Mouse (Mus musculus) midbrain, embryonic 12.5 days (tissue): ENCODE results near the gene Ggta1. TPM values are rescaled to one million over a fixed set of nuclear protein-coding genes. Genes with fewer than 3 reads are reported as not detected.

Source experiments
- ATAC-seq: fragments of 200-750 bp; cut with Nextera tagmentation; 2 replicates; pipeline ENCODE4 v1.8.0; 2017; ENCODE audit warnings: low read depth, moderate TSS enrichment, moderate library complexity; ENCODE audit not compliant: low FRiP score
- H3K27ac ChIP-seq: fragments of 300-500 bp; sonication (generic); replicated peaks from 2 replicates; pipeline ENCODE4 v1.5.1; 2016; ENCODE audit warnings: mild to moderate bottlenecking
- H3K27me3 ChIP-seq: fragments of 300-500 bp; sonication (generic); 2 replicates; pipeline ENCODE4 v1.6.1; 2016; ENCODE audit warnings: mild to moderate bottlenecking
- H3K36me3 ChIP-seq: fragments of 300-500 bp; sonication (generic); 2 replicates; pipeline ENCODE4 v1.6.1; 2016
- H3K4me1 ChIP-seq: fragments of 300-500 bp; sonication (generic); 2 replicates; pipeline ENCODE4 v1.6.1; 2016
- H3K4me2 ChIP-seq: fragments of 300-500 bp; sonication (generic); replicated peaks from 2 replicates; pipeline ENCODE4 v1.6.1; 2016; ENCODE audit warnings: mild to moderate bottlenecking, moderate library complexity
- H3K4me3 ChIP-seq: fragments of 300-500 bp; sonication (generic); 2 replicates; pipeline ENCODE4 v1.5.1; 2016; ENCODE audit warnings: mild to moderate bottlenecking
- H3K9ac ChIP-seq: fragments of 300-500 bp; sonication (generic); replicated peaks from 2 replicates; pipeline ENCODE4 v1.6.1; 2016; ENCODE audit warnings: mild to moderate bottlenecking, moderate library complexity
- H3K9me3 ChIP-seq: fragments of 300-500 bp; sonication (generic); 2 replicates; pipeline ENCODE4 v1.6.1; 2016; ENCODE audit warnings: mild to moderate bottlenecking
- WGBS: fragments of 180-500 bp; shearing (Covaris S2); methylation state at CpG from one replicate; pipeline ENCODE4 v1.1.7; 2016; 5-methylcytosine and 5-hydroxymethylcytosine counted together
- polyA plus RNA-seq: library from polyadenylated mRNA; unstranded; fragments of >200 nt; fragmentation: Nextera tagmentation; extraction: Ambion mirVana; gene quantifications from 2 replicates; pipeline ENCODE4 v1.2.1, GENCODE M21; 2016

Gene Ggta1
- polyA plus RNA-seq, 1 experiment from 2014 or later, result 6.5 TPM

DNA sequence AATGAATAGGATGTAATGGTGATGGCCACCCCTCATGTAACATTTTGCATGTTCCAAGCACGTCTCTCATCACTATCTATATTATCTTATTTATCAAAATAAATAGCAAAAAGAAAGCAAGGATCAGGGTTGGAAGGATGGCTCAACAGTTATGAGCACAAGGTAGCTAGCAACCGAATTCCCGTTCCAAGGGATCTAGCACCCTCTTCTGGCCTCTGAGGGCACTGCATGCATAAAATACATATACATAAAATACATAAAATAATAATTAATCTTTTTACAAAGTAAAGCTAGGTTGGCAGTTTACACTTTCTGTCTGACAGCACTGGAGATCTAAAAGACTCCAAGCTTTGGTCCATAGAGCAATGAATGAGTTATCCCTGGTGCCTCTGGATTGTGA lies 90.0 kb downstream of the Ggta1 start:
- 13% methylated on average over 3 of the region's 3 CpGs for WGBS
- Histone ChIP-seq H3K36me3 (no peaks in the 10 kb centered on the region), H3K4me3 (no peak overlapping the region), H3K4me1 (no peaks in the 10 kb centered on the region), H3K27me3 (no peaks in the 10 kb centered on the region), H3K9ac (no peak overlapping the region), H3K4me2 (no peak overlapping the region), H3K27ac (no peak overlapping the region), H3K9me3 (no peaks in the 10 kb centered on the region)
- ATAC-seq, result no peak

DNA sequence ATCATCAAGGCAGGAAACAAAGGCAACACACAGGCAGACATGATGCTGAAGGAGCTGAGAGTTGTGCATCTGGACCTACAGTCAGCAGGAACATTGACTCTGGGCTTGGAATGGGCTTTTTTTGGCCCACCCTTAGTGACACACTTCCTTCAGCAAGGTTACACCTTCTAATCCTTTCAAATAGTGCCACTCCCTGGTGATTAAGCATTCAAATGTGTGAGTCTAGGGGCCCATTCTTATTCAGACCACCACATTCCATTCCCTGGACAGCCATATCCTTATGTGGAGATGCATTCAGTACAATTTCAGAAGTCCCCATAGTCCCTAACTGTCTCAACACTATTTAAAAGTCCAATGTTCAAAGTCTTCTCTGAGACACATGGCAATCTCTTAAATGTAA lies 92.3 kb downstream of the Ggta1 start:
- no peaks in the 10 kb centered on the region for H3K9me3 ChIP-seq
- no peak for ATAC-seq
- H3K27ac ChIP-seq, result no peak overlapping the region
- no peaks in the 10 kb centered on the region for H3K36me3 ChIP-seq
- H3K27me3 ChIP-seq, result no peaks in the 10 kb centered on the region
- H3K4me3 ChIP-seq, result no peak overlapping the region
- H3K4me1 ChIP-seq, result no peaks in the 10 kb centered on the region
- no peak overlapping the region for H3K9ac ChIP-seq
- no peak overlapping the region for H3K4me2 ChIP-seq

DNA sequence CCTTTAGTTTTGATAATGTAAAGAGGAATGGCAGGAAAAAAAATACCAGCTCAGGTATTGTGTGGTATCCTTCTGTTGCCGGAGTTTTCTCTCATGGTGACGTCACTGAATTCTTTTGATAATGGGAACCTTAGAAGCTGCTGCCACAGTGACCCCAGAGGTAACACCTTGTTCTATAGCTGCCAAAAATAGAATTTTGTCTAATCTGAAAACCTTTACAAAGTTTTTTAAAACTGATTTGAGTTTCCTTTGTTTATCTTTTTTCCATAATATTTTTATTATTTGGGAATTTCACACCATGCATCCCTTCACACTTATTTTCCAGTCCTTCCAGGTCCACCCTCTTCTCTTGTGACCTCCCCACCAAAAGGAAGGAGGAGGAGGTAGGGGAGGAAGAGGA lies 95.4 kb downstream of the Ggta1 start, which contains the start of gene 4930568D16Rik:
4930568D16Rik (minus strand) TSS at position 101 of the 400 bp plus-strand sequence.
- no peaks in the 10 kb centered on the region for H3K36me3 ChIP-seq
- 90% methylated on average over 2 of the region's 2 CpGs for WGBS
- no peak for ATAC-seq
- H3K9ac ChIP-seq, result no peak within 1 kb of the TSS
- no peak within 1 kb of the TSS for H3K27ac ChIP-seq
- H3K4me1 ChIP-seq, result no peaks in the 10 kb centered on the region
- no peaks in the 10 kb centered on the region for H3K9me3 ChIP-seq
- H3K4me2 ChIP-seq, result no peak within 1 kb of the TSS
- no peak within 1 kb of the TSS for H3K4me3 ChIP-seq
- no peaks in the 10 kb centered on the region for H3K27me3 ChIP-seq

Other genes with a start within 250 kb of the Ggta1 start
- gene Gsn, start 206.9 kb downstream of the Ggta1 start, polyA plus RNA-seq, result 36.7 and 48.9 TPM in 2 replicates
- 12.5 and 12.6 TPM in 2 replicates for gene Stom, start 126.3 kb downstream of the Ggta1 start, polyA plus RNA-seq
- gene 4930568D16Rik, start 95.5 kb downstream of the Ggta1 start, polyA plus RNA-seq, result not detected in 2 replicates
- not detected in 2 replicates for gene 4930402F06Rik, start 66.1 kb downstream of the Ggta1 start, polyA plus RNA-seq
- gene Dab2ip, start 95.0 kb upstream of the Ggta1 start, polyA plus RNA-seq, result 47.9 and 48.3 TPM in 2 replicates